Mouse (Mus musculus): ENCODE measurements around the gene Nipbl.

- no peak for TF ChIP-seq CTCF (IDR thresholded peaks at IDR 0.05; ENCODE audit: borderline replicate concordance, extremely low read depth, insufficient read depth, insufficient read length)
- TF ChIP-seq POLR2A (IDR thresholded peaks at IDR 0.05; ENCODE audit: borderline replicate concordance, extremely low read depth, insufficient read depth, insufficient read length, poor library complexity, severe bottlenecking) = no peak
These were observed 23.4 kb downstream of the Nipbl start for GRCm38 (mm10) chr15:8420909-8421308.

All from brain, embryonic 14.5 days (tissue).